Mouse (Mus musculus) cerebellum, adult 9-10 months (tissue): ENCODE results near the gene Nyap2.
"Not testable (repeated sequence)": the region's sequence is repeated elsewhere in the genome, so short reads cannot be mapped to it uniquely, and the experiment has no call there.

Source experiments
- DNase-seq: peaks from one replicate; pipeline ENCODE4 v3.0.0; 2022

Gene Nyap2

DNA sequence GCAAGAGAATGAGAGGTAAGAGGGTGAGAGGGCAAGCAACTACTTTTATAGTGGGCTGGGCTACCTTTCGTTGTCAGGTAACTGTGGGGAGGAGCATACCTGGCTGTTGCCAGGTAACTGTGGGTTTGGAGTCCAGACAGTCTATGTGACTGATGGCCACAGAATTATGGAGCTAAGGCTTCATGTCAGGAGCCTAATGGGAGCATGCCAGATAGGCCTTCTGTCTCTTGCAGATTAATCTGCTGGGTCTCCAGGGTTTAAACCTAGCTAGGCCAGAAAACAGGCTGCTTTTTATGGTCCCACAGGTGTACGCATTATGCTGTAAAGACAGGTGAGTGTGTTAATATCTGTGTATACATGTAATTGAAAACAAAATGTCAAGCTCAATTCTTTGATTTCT lies 132.8 kb downstream of the Nyap2 start:
- DNase-seq = peak; percentile 19

DNA sequence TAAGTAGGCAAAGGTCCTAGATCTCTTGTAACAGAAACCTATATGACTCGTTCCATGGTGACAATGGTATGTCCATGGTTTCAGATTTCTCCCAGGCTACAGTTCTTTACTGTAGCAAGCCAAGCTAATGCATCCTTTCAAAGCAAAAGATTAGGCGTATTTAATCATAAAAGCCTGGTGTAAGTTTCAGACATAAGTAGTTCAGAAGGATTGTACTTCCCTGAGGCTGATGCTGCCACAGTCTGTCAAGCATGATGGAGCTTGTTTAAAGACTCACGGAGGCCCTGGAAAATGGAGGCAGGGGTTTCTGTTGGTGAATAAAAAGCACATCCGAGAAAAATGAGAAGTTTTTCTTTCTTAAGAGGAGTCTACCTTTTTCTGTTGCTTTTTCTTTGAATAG lies 134.7 kb downstream of the Nyap2 start:
- DNase-seq = no peak

DNA sequence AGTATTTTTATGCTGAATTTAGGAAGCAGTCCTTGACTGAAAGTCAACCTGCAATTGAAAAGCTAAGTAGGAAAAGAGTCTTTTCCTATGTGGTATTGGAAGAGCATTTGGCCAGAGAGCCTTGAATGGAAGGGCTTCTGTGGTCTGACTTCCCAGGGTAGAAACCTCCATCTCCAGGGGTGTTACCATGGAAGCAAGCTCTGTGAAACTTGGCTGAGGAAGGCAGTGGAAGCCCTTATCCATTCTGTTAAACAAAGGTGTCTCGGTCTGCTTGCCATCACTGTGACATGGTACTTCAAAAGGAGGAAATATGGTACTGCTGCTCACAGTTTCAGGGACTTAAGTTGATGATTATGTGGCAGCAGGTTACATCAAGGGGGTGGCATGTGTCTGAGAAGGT lies 143.0 kb downstream of the Nyap2 start:
- DNase-seq = no peak

DNA sequence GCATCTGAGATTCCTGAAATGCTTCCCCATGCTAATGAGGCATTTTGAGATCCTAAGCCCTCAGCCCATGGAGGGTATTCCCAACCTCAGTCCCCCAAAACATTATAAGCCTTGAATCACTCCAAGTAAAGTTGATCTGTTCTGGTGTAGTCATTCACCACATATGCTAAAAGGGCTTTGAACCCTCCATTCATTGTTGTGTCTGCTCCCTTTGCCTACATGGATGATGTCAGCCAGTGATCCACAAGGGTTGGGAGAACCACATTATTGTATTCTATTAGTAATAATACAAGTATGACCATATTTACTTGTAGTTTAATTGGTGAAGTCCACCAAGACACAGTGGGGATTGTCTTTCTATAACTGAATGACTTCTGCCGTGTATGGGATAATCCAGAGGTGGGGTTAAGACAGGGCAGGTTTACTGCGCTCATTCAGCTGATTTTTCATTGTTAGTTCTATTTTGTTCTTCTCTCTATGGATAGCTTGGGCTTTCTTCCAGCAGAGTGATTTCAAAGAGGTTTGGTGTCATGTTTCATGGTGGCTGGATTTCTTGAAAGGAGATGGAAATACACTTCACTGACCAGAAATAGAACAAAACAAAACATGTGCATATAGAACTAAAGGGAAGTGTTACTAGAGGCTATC lies 155.1 kb downstream of the Nyap2 start:
- DNase-seq = no peak

DNA sequence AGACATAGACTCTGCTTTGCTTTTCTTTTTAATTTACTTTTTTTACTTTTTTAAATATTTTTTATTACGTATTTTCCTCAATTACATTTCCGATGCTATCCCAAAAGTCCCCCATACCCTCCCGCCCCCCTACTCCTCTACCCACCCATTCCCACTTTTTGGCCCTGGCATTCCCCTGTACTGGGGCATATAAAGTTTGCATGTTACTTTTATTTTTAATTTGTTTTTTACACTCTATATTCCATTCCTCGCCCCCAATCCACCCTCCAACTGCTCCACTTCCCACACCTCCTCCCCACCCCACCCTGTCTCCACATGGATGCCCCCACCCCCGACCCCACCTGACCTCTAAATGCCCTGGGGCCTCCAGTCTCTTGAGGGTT lies 155.6 kb downstream of the Nyap2 start:
- not testable (repeated sequence) for DNase-seq

DNA sequence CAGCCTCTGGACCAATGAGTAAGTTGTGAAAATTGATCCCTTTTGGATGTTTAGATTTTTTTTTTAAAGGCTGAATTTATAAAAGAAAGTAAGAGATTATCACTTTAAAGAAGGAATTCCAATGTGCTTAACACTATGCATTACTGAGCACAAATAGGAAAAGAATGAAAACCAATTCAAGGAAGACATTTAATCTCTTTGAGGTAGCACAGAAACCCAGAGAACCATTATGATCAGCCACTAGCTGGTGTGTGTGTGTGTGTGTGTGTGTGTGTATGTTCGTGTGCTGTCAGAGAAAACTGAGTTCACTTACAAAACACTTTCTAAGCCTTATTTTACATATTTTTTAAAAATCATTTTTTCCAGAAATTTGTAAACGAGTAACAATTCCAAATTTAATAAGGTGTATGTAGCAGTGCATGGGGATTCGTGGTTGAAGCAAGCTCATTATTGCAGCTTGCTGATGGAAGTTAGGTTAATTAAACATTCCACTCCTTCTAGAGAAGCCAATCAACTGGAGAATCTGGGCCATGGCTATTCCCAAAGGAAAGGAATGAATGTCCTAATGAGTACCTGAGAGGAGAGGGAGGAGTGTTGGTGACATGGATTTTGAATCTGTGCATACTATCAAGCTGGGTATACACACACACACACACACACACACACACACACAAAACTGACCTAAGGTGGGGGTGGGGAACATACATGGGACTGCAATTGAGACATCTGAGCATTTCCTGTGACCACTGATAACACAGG lies 171.9 kb downstream of the Nyap2 start:
- no peak for DNase-seq

DNA sequence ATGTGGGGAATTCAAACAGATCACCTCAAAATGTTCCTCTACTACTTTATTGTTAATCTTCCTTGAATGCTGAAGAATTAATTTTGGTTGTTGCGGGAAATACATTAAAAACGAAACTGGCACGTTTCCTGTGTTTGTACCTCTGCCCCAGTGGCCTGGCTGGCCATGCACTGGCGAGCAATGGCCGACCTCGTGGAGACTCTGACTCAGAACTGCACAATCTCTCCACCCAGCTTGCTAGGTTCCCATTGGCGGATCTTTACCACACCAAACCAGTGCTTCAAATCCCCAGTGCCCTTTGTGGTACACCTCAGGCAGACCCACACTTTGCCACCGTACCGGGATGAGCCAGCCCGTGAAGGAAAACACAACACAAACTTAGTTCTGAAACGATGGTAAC lies 173.3 kb downstream of the Nyap2 start:
- no peak for DNase-seq

DNA sequence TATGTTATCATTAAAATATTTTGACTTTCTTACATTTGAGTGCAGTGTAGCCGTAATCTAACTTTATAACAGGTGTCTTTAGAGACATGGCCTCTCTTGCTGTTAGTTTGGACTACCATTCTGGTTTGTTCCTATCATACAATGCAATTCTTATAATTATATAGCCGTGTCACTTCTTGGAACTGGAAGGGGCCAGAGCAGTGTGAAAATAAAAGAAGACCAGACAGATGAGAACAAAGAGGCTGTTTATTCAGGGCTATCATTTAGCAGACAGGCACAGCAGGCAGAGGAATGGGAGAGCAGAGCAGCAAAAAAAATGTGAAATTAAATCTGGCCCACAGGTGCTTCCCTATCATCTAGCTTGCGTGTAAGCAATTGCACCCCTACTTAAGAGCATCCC lies 189.7 kb downstream of the Nyap2 start:
- DNase-seq = no peak

DNA sequence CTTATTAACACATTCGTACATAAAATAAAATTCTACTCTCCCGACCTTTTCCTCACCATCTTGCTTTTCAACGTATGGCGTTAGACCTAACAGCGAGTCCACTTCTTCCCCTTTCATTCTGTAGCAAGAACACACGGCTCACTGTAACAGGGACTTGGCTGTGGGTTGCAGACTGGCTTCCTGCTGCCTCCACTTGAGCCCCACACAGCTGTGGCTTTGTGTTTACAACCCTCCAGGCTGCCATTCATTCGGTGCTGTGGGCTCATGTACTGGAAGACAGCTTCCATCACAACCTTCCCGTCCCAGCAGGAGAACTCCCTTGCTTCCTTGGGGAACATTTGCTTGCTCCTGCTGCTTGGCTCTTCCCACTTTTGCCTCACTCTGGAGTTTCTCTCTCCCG lies 204.2 kb downstream of the Nyap2 start:
- no peak for DNase-seq

DNA sequence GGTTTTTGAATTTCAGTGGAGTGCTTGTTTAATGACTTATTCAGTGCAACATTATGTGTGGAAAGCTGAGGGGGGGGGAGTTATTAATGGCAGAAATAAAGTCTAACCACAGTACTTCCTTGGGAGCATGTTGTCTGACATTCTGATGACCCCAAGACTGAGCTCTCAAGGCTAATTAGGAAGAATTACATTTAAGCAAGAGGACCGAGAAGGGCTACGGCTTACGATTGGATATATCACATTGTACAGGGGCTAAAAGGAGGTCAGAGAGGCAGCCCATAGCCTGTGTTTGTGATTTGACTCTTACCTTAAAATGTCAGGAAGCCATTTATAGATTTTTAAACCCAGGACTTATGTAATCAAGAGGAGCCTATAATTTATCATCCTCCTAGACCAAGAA lies 208.9 kb downstream of the Nyap2 start:
- no peak for DNase-seq

DNA sequence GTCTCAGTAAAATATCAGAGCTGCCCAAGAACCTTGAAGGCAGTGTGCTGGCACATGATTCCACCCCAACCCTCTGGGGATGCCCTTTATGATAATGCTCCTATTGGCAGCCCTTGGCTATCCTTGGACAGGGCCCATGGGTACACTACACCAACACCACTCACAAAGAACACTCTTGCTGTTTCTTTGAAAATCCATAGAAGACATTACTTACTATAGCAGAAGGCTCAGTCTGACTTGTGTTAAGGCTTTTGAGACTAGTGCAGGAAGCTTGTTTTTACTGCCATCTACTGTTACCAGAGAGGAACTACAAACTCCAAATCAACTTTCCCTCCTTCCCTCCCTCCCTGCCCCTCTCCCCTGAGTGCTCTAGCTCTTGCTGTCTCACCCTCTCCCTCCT lies 210.3 kb downstream of the Nyap2 start:
- DNase-seq = peak; percentile 64

DNA sequence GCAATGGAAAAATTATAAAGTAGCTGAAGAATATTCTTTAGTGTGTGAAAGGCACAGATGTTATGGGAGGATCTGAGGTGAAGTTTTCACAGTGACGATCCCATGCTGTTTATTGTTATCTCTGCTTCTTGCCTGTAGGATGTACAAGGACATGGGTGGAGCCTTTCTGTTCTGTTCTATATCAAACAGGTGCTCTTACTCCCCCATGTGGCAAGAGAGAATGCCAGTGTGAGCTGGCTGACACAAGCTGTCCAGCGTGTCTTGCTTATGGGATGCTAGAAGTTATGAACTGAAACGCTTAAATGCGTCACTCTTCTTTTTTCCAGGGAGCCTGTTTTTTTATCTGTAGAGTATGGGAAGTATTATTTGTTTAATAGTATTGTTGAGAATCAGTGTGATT lies 224.0 kb downstream of the Nyap2 start:
- DNase-seq = peak; percentile 51

DNA sequence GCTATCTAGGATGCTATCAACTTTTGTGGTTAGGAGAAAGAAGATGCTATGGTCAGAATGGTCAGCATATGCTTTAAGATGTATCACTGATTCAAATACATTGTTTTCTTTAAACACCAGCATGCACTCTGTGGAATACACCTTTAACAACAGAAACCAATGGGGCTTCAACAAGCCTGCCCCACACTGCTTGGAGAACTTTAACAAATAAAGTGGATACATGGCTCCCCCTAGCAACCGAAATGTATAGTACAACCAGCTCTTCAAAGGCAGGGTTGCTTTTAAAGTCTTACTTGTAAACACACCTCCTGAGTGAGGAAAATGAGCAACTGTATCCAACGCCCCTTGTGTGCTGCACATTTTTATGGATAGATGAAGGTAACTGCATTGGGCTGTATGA lies 224.9 kb downstream of the Nyap2 start:
- peak; percentile 62 for DNase-seq

DNA sequence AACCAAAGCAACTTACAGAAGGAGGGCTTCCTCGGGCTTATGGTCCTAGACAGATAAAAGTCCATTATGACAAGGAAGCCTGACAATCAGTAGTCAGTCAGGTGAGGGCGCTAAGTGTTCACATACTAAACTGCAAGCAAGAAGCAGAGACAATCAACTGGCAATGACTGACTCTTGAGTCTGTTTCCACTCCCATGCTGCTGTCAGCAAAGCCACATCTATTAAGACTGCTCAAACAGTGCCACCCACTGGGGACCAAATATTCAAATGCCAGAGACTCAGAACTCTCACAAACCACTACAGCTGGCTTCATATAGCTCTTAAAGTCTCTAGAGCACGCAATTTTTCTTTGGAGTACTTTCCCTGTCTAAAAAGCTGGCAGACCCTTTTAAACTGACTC lies 226.6 kb downstream of the Nyap2 start:
- no peak for DNase-seq

DNA sequence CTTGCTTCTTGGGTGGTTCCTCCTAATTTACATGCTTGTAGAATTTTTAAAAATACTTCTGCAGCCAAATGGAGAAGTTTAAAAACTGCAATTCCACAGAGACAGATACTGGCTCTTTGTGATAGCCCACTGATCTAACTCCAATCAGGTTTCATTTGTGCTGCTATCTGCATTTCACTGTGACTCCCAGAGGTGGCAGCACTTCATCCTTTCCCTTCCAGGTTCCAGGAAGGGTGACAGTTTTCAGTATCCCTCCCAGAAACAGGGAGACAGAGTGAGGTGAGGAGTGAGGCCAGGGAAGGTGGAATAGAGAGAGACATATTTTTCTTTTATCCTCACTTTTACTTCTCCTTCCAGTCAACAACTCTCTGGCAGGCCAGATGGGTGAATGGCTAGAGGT lies 230.7 kb downstream of the Nyap2 start:
- DNase-seq = no peak

DNA sequence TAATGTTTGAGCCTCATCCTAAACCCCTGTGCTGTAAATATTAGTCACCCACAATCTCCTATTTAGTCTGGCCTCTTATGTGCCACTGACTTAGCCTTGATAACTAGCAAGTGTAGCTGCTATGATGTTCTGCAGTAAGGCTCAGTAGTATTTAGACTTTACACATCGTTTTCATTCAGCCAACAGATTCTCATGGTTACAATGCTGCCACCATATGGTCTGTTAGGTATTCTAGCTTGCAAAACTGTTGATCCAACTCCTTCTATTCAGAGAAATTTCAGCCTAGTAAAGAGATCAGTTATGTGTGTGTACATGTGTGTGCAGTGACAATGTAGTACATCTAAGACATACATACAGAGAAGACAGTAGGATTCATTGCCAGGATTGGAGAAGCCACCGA lies 231.2 kb downstream of the Nyap2 start:
- no peak for DNase-seq

DNA sequence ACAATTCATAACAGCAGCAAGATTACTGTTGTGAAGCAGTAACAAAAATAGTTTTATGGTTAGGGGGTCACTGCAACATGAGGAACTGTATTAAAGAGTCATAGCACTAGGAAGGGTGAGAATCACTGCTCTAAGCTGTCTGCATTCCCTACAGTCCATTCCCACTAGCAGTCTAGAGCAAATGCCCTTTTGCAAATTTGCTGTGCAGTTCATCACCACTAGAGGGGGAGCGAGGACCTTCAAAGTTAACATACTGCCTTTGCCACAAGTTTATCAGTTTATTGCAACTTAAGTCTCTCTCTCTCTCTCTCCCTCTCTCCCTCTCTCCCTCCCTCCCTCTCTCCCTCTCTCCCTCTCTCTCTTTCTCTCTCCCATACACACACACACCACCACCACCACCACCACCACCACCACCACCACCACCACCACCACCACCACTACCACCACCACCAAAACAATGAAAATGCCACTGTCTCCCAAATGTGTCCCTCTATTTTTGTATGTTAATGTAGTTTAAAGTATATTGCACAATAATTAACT lies 233.4 kb downstream of the Nyap2 start:
- peak; percentile 51 for DNase-seq

DNA sequence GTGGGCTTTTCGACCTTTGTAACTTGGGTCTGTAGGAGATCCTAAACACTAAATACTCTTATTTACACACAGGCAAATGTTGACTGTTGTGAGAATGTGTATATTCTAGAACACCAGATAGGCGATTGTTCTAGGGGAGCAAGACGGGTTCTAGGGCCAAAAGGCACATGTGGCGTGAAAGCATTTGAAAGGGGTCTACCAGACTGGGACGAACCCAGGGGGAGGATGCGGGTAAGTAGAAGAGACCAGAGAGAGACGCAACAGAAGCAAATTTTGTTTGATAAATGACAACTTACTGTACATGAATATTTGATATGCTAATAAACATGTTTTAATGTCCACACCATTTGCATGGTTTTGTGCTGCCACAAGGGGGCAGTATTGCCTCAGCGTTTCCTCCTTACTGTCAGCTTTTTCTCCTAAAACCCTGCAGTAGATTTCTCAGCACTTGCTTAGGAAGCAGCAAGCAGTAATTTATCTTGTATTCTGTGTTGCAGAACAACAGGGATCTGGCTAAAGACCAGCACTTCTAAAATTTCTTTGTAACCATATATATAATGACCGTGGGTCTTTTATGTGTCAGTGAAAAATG lies 239.7 kb downstream of the Nyap2 start:
- peak; percentile 71 for DNase-seq

DNA sequence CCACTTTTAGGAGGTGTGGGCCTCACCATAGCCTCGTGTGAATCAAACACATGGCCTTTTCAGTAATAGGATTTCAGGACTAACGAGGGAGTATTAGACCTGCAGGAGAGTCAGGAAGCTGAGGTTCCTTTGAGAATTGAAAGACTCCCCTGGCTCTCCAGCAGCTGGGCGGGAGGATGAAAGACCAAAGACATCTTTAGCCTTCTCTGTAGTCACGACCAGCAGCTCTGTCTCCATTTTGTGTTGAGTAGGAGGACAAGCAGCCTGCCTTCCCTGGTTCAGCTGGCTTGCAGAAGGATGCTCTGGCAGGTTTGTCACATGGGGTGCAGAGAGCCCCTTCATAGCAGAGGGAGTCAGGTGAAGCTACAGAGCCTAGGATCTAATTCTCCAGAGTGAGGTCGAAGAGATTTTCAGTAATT lies 240.3 kb downstream of the Nyap2 start:
- DNase-seq = no peak

DNA sequence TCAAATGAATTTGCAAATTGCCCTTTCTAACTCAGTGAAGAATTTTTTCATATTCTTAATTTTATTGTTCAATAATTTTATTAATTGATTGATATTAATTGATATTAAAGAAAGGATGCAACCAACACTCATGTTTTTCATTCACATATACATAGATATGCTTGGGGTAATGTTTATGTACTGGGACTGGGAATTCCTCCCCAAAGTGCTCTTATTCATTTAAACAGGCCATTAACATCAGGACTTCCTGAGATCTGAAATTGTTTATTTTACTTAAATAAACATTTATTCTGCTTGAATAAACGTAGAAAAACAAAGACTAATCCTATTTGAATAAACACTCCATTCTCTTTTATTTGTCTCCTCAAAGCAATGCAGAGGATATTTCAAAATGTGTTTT lies 311.0 kb downstream of the Nyap2 start:
- no peak for DNase-seq
